Mouse (Mus musculus): ENCODE results near the gene Aadacl4. TPM values are rescaled to one million over a fixed set of nuclear protein-coding genes. Genes with fewer than 3 reads are reported as not detected.
"Not testable (repeated sequence)": the region's sequence is repeated elsewhere in the genome, so short reads cannot be mapped to it uniquely, and the experiment has no call there.

Gene Aadacl4
- not detected in 2 replicates for total RNA-seq (2012; rRNA removed)

- in situ Hi-C loops (cut with MboI; ENCODE audit: low sequenced_read_pairs in 2 of 2, unreplicated experiment in 2 of 2) = no loop called here
- Histone ChIP-seq H3K9me3 (ENCODE audit: control insufficient read depth, insufficient read depth, low read depth, low read length) (no peaks in the 10 kb centered on the region), H3K36me3 (ENCODE audit: control insufficient read depth, insufficient read depth, low read length, poor library complexity, severe bottlenecking) (no peaks in the 10 kb centered on the region), H3K27ac (ENCODE audit: insufficient read depth, low read depth, low read length, poor library complexity, severe bottlenecking) (no peak within 1 kb of the TSS), H3K4me1 (ENCODE audit: control insufficient read depth in 2 of 2, insufficient read depth in 2 of 2, low read length in 2 of 2, poor library complexity in 1 of 2) (no peaks in the 10 kb centered on the region), H3K4me3 (ENCODE audit: insufficient read depth in 1 of 2, low read depth in 1 of 2, low read length in 2 of 2, poor library complexity in 1 of 2, severe bottlenecking in 1 of 2) (no peak within 1 kb of the TSS), H3K9ac (ENCODE audit: insufficient read depth, low read depth, low read length, poor library complexity, severe bottlenecking) (no peak within 1 kb of the TSS)
- TF ChIP-seq ZNF384 (IDR thresholded peaks at IDR 0.05; ENCODE audit: low read depth, low read length) (no peak), ZC3H11A (IDR thresholded peaks at IDR 0.05; ENCODE audit: borderline replicate concordance, low read depth, low read length) (no peak), HCFC1 (IDR thresholded peaks at IDR 0.05; ENCODE audit: borderline replicate concordance, insufficient read depth, low read length) (no peak), CHD2 (IDR thresholded peaks at IDR 0.05; ENCODE audit: low read depth, low read length) (no peak), MAFK (IDR thresholded peaks at IDR 0.05; ENCODE audit: insufficient read depth, low read depth, low read length) (no peak)
- DNase-seq (ENCODE audit: low read depth, low spot score) = no peak
Measured at GRCm38 (mm10) chr4:144613407-144613806, at the start of gene Aadacl4. Gene Aadacl4, plus strand, starts transcription at chr4:144613707.

DNA sequence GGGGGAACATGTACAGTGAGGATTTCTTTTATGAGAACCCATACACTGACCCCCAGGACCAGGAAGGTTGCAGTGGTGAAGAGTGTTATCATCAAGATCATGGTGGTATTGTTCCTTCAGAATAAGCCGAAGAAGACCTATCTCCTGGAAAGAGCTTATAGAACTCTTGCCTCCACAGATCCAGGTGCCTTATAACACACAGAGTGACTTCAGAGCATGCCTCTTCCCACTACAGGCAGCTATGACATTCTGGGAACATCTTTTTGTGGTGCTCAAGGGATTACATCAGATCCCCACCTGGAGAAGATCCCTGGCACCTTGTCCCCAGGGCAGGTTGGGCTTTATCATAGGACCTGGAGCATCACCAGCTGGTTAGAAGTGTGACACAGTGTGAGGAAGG, 48.5 kb upstream of the Aadacl4 start, which contains the start of gene Gm13124:
Gene Gm13124, minus strand, starts transcription at position 101 of the 400 bp plus-strand sequence.
- Histone ChIP-seq H3K9me3 (ENCODE audit: control insufficient read depth, insufficient read depth, low read depth, low read length) (no peaks in the 10 kb centered on the region), H3K4me1 (ENCODE audit: control insufficient read depth in 2 of 2, insufficient read depth in 2 of 2, low read length in 2 of 2, poor library complexity in 1 of 2) (no peaks in the 10 kb centered on the region), H3K9ac (ENCODE audit: insufficient read depth, low read depth, low read length, poor library complexity, severe bottlenecking) (no peak within 1 kb of the TSS), H3K4me3 (ENCODE audit: insufficient read depth in 1 of 2, low read depth in 1 of 2, low read length in 2 of 2, poor library complexity in 1 of 2, severe bottlenecking in 1 of 2) (no peak within 1 kb of the TSS), H3K27ac (ENCODE audit: insufficient read depth, low read depth, low read length, poor library complexity, severe bottlenecking) (no peak within 1 kb of the TSS), H3K36me3 (ENCODE audit: control insufficient read depth, insufficient read depth, low read length, poor library complexity, severe bottlenecking) (no peaks in the 10 kb centered on the region)
- no peak for TF ChIP-seq ZC3H11A (IDR thresholded peaks at IDR 0.05; ENCODE audit: borderline replicate concordance, low read depth, low read length)
- TF ChIP-seq HCFC1 (IDR thresholded peaks at IDR 0.05; ENCODE audit: borderline replicate concordance, insufficient read depth, low read length) = no peak
- TF ChIP-seq CHD2 (IDR thresholded peaks at IDR 0.05; ENCODE audit: low read depth, low read length) = no peak
- TF ChIP-seq MAFK (IDR thresholded peaks at IDR 0.05; ENCODE audit: insufficient read depth, low read depth, low read length) = no peak
- no peak for TF ChIP-seq ZNF384 (IDR thresholded peaks at IDR 0.05; ENCODE audit: low read depth, low read length)
- in situ Hi-C loops (cut with MboI; ENCODE audit: low sequenced_read_pairs in 2 of 2, unreplicated experiment in 2 of 2) = no loop called here
- no peak for DNase-seq (ENCODE audit: low read depth, low spot score)

- no peaks in the 10 kb centered on the region for H3K4me1 ChIP-seq (ENCODE audit: control insufficient read depth in 2 of 2, insufficient read depth in 2 of 2, low read length in 2 of 2, poor library complexity in 1 of 2)
- H3K36me3 ChIP-seq (ENCODE audit: control insufficient read depth, insufficient read depth, low read length, poor library complexity, severe bottlenecking) = no peaks in the 10 kb centered on the region
- H3K9ac ChIP-seq (ENCODE audit: insufficient read depth, low read depth, low read length, poor library complexity, severe bottlenecking) = no peak overlapping the region
- no peak overlapping the region for H3K27ac ChIP-seq (ENCODE audit: insufficient read depth, low read depth, low read length, poor library complexity, severe bottlenecking)
- TF ChIP-seq CHD2 (IDR thresholded peaks at IDR 0.05; ENCODE audit: low read depth, low read length) = no peak
- TF ChIP-seq HCFC1 (IDR thresholded peaks at IDR 0.05; ENCODE audit: borderline replicate concordance, insufficient read depth, low read length) = no peak
- no peak for TF ChIP-seq ZC3H11A (IDR thresholded peaks at IDR 0.05; ENCODE audit: borderline replicate concordance, low read depth, low read length)
- TF ChIP-seq ZNF384 (IDR thresholded peaks at IDR 0.05; ENCODE audit: low read depth, low read length) = no peak
- no peak for TF ChIP-seq MAFK (IDR thresholded peaks at IDR 0.05; ENCODE audit: insufficient read depth, low read depth, low read length)
- in situ Hi-C loops (cut with MboI; ENCODE audit: low sequenced_read_pairs in 2 of 2, unreplicated experiment in 2 of 2) = no loop called here
- no peak overlapping the region for H3K4me3 ChIP-seq (ENCODE audit: insufficient read depth in 1 of 2, low read depth in 1 of 2, low read length in 2 of 2, poor library complexity in 1 of 2, severe bottlenecking in 1 of 2)
- H3K9me3 ChIP-seq (ENCODE audit: control insufficient read depth, insufficient read depth, low read depth, low read length) = no peaks in the 10 kb centered on the region
- DNase-seq (ENCODE audit: low read depth, low spot score) = no peak
Measured at GRCm38 (mm10) chr4:144567752-144568151, 45.8 kb upstream of the Aadacl4 start.

- in situ Hi-C loops (cut with MboI; ENCODE audit: low sequenced_read_pairs in 2 of 2, unreplicated experiment in 2 of 2); H3K9me3 ChIP-seq (ENCODE audit: control insufficient read depth, insufficient read depth, low read depth, low read length): not testable (repeated sequence)
Measured at GRCm38 (mm10) chr4:144586207-144586606, 27.3 kb upstream of the Aadacl4 start.

GRCm38 (mm10) chr4:144592790-144593189, 20.7 kb upstream of the Aadacl4 start:
- H3K9ac ChIP-seq (ENCODE audit: insufficient read depth, low read depth, low read length, poor library complexity, severe bottlenecking) = no peak overlapping the region
- H3K4me3 ChIP-seq (ENCODE audit: insufficient read depth in 1 of 2, low read depth in 1 of 2, low read length in 2 of 2, poor library complexity in 1 of 2, severe bottlenecking in 1 of 2) = no peak overlapping the region
- H3K4me1 ChIP-seq (ENCODE audit: control insufficient read depth in 2 of 2, insufficient read depth in 2 of 2, low read length in 2 of 2, poor library complexity in 1 of 2) = no peaks in the 10 kb centered on the region
- no peaks in the 10 kb centered on the region for H3K9me3 ChIP-seq (ENCODE audit: control insufficient read depth, insufficient read depth, low read depth, low read length)
- no peaks in the 10 kb centered on the region for H3K36me3 ChIP-seq (ENCODE audit: control insufficient read depth, insufficient read depth, low read length, poor library complexity, severe bottlenecking)
- TF ChIP-seq HCFC1 (IDR thresholded peaks at IDR 0.05; ENCODE audit: borderline replicate concordance, insufficient read depth, low read length) (no peak), MAFK (IDR thresholded peaks at IDR 0.05; ENCODE audit: insufficient read depth, low read depth, low read length) (no peak), ZC3H11A (IDR thresholded peaks at IDR 0.05; ENCODE audit: borderline replicate concordance, low read depth, low read length) (no peak), CHD2 (IDR thresholded peaks at IDR 0.05; ENCODE audit: low read depth, low read length) (no peak), ZNF384 (IDR thresholded peaks at IDR 0.05; ENCODE audit: low read depth, low read length) (no peak)
- in situ Hi-C loops (cut with MboI; ENCODE audit: low sequenced_read_pairs in 2 of 2, unreplicated experiment in 2 of 2) = loop anchor here (10.0 kb wide), 1 partner anchor 52 kb away; no protein-coding TSS in a partner anchor
- no peak overlapping the region for H3K27ac ChIP-seq (ENCODE audit: insufficient read depth, low read depth, low read length, poor library complexity, severe bottlenecking)
- no peak for DNase-seq (ENCODE audit: low read depth, low spot score)

More at GRCm38 (mm10) chr4:144586207-144586606, 27.3 kb upstream of the Aadacl4 start:
- H3K4me1 ChIP-seq (ENCODE audit: control insufficient read depth in 2 of 2, insufficient read depth in 2 of 2, low read length in 2 of 2, poor library complexity in 1 of 2); H3K27ac ChIP-seq (ENCODE audit: insufficient read depth, low read depth, low read length, poor library complexity, severe bottlenecking); DNase-seq (ENCODE audit: low read depth, low spot score); H3K9ac ChIP-seq (ENCODE audit: insufficient read depth, low read depth, low read length, poor library complexity, severe bottlenecking); H3K36me3 ChIP-seq (ENCODE audit: control insufficient read depth, insufficient read depth, low read length, poor library complexity, severe bottlenecking); H3K4me3 ChIP-seq (ENCODE audit: insufficient read depth in 1 of 2, low read depth in 1 of 2, low read length in 2 of 2, poor library complexity in 1 of 2, severe bottlenecking in 1 of 2): not testable (repeated sequence)
